Mouse (Mus musculus): ENCODE results near the gene Bri3.

Gene Bri3

DNA sequence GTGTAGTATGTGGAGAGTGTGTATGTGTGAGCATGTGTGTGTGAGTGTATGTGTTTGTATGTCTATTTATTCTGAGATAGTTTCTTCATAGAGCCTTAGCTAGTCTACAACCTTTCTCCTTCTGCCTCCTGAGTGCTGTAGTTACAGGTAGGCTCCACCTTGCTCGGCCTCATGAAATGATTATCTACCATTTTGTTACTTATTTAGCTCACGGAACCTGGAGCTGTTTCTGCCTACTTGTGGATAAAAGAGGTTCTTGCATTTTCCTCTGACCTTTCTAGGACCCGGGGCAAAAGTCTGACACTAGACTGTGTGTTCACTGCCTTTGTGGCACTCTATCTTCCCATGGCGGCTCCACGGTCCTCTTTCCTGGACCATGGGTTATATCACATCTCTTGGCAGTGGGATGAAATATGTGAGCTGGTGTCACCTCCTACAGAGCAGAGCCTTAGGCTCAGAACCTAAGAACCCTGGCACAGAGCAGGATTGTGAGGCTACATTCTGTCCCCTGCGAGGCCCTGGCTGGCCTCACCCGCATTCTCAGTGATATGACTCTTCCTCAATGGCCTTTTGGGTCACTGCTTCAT, at the start of gene Bri3:
TSS of gene Bri3 (plus strand) at position 537 of the 587 bp plus-strand sequence.
- no peak for DNase-seq (ENCODE audit: low spot score)

DNA sequence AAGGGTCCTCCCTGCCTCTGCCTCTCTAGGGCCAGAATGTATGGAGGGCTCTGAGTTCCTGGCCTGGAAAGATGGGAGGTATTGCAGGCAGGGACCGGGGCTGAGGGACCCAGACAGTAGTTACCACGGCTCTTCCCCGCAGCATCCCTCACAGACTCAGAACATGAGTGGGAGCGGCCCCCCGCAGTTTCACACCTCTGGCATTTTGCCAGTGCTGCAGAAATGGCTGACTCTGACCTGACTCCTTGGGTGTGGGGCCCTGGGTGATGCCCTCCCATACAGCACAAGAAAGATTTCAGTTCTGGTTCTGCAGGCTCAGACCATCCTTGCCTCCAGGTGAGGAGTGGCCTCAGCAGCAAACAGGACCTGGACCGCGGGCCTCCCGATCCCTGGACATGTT, 48.7 kb upstream of the Bri3 start:
- DNase-seq (ENCODE audit: low spot score): no peak

DNA sequence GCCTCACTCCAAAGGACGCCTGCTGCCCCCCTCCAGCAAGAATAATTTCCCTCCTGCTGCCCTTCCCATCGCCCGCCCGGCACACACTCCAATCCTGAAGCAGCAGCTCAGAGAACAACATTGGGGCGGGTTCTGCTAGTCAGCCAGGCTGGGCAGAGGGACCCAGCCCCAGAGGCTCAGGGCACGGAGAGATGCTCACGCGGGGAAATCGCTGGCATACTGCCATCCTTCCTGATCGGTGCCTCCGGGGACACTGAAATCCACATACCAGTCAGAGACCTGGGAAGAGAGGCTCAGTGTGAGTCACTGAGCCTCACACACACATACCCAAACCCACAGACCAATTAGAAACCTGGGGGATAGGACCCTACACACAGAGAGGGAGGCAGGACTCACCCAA, 43.6 kb upstream of the Bri3 start:
- DNase-seq (ENCODE audit: low spot score): no peak

DNA sequence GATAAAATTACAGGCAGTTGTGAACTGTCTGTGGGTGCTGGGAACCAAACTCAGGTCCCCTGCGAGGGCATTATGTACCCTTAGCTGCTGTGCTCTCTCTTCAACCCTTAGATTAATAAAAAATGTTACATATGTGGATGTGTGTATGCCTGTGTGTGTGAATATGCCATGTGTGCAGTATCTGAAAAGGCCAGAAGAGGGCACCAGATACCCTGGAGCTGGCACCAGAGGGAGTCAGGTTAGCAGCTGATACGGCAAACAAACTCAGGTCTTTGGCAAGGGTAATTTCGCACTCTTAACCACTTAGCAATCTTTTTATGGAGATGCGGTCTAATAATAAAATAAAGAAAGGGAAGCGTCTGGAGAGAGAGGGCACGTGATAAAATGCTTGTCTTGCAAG, 41.8 kb upstream of the Bri3 start:
- DNase-seq (ENCODE audit: low spot score): no peak

DNA sequence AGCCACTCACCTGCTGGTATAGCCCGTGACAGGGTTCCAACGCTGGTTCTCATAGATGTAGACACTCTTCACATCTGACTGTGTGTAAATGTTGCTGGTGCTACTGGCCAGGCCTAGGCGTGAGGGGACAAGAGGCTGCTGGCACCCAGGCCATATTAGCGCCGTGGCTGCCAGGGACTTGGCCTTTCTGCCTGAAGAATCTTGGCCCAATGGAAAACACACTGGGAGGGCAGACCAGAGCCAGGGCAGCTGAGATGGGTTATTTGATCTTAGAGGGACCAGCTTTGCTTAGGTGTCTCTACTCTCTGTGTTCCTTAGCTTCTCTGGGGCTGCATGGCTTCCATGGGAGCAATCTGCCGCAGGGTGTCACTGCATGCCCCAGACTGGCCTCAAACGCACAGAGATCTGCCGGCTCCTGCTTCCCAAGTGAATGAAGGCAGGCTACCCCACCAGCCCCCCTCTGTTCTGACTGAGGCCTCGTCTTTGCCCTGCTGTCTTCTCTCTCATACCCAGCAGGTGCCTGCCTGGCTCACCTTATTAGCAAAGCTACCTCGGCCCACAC, 40.8 kb upstream of the Bri3 start:
- no peak for DNase-seq (ENCODE audit: low spot score)

DNA sequence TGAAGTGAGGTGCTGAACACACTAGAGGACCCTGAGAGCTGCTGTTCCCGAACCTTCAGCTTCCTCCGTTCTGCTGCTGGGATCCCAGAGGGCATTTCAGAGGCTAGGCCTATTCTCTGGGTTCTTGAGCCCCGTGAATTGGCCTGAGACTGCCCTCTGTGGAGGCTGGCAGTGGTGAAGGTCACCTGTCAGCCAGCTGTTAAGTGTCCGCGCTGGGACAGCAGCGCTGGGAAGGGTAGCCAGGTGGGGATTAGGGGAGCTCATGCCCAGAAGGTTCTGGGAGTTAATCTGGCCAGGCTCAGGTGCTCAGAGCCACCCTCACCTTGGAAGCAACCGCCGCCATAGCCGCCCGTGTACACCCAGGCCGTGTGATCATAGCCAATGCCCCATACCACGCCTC, 39.9 kb upstream of the Bri3 start:
- no peak for DNase-seq (ENCODE audit: low spot score)

DNA sequence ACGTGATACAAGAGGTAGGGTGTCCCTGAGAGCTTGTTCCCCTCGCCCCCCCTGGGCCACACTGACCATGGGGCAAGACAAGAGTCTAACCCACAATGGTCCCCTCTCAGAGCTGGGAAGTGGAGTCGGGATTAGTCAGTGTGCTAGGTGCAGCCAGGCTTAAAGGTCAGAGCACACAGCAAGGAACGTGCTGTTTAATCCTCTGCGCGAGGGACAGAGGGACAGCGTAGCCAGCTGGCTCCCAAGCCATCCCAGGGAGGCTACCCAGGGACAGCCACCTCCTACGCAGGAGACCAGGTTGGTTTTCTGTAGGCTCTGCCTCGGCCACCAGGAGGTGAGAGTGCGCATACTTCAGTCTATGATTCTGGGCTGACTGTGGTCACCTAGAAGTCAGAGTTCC, 39.3 kb upstream of the Bri3 start:
- no peak for DNase-seq (ENCODE audit: low spot score)

DNA sequence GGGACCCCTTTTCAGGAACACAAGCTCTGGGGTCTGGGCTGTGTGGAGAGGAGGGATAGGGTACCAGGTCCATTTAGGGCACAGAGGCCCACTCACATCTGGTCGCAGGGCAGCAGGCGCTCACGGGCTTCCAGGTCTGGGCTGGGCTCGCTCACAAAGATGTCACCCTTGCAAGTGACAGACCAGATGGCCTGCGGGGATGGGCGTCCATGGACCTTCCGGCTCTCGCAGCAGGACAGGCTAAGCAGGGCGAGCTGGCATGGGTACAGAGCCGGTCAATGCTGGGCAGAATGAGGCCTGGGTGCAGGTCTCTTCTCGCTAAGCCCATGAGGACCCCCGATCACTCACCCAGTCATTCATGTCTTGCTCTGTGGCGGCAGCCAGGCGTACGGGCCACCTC, 38.2 kb upstream of the Bri3 start:
- DNase-seq (ENCODE audit: low spot score): no peak

DNA sequence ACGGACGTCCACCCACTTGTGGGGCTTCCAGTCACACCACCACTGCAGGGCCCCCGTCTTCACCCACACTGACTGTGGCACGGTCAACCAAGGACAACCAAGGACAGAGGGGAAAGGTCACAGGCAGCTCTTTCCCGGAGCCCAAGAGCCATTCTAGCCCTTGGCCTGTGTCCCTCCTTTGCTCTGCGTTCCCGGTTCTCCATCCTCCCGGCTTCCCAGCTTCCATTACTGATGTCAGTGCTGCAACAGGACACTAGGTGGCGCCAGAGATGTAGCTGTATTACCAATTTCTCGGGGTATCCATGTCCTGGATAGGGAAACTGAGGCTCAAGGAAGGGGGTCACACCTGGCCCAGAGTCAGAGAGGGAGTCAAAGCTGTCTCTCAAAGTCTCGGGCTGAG, 36.8 kb upstream of the Bri3 start:
- DNase-seq (ENCODE audit: low spot score): no peak

DNA sequence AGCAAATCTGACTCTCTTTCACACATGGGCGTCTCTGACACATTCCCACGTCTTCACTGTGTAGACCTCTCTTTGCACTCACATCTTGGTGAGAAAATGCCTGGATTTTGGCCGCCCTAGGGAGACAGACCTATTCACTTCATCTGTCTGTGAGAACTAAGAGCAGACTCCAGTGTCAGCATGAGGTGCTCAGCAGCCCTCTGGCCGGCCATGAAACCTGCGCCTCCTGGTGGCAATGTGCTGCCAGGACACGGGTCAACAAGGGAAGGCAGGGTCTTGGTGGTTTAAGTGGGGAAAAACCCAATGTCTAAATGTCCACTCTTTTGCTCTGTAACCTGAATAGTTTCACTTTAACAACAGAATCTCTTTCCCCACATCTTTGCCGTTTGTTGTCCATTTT, 29.8 kb upstream of the Bri3 start:
- no peak for DNase-seq (ENCODE audit: low spot score)

DNA sequence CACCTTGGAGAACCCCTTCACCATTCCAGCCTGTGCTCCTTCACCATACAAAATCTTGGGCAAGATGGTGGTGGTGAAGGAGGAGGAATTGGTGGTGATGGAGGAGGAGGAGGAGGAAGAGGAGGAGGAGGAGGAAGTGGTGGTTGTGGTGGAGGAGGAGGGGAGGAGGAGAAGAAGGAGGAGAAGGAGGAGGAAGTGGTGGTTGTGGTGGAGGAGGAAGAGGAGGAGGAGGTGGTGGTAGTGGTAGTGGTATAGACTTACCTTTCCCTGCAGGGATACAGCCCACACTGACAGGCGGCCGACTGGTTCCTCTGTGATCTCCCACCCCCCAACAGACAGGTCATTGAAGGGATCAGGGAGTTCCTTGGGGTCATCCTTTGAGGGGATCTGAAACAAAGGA, 28.2 kb upstream of the Bri3 start:
- DNase-seq (ENCODE audit: low spot score): no peak

DNA sequence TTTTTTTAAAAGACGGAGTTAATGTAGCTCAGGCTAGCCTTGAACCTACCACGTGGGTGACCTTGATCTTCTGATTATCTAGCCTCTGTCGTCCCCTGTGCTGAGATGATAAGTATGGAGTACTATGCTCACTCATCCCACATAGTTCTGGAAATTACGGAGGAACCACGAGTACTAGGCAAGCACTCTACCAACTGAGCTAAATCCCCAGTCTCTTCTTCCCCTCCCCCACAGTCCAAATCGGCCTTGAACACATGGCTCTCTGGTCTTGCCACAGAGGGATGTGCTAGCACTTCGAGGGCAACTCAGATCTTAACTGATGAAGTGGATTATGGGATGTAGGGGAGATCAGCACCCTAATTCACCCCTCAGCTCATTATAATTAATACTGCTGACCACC, 26.2 kb upstream of the Bri3 start:
- no peak for DNase-seq (ENCODE audit: low spot score)

DNA sequence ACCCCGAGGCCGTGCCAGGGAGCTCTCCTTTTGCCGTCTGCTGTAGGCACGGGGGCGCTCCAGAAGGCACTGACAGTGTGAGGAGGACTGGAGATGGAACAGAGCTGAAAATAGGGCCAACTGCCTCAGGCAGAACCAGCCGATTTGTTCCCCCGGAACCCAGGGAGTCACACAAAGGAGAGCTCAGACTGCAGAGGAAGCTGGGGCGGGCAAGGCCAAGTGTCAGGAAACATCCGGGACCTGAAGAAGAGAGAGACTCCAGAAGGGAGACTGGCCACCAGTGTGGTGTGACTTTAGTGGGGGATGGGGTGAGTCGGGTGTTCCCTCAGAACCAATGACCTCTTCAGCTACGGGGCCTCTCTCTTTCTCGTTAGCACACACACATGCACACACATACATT, 24.9 kb upstream of the Bri3 start:
- no peak for DNase-seq (ENCODE audit: low spot score)

DNA sequence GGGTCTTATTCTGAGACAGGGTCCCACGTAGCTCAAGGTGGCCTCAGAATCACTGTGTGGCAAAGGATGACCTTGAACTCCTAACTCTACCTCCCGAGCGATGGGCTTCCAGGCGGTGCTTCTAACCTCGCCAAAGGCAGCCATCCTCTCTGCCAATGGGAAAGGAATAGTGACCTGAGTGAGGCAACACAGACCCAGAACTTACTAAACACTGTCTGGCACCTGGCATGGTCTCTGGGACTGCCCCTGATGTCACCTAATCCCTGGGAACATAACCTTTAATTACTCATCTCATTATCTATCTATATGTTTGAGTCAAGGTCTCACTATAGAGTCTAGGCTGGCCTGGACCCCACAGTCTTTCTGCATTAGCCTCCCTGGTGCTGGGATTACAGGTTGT, 24.3 kb upstream of the Bri3 start:
- DNase-seq (ENCODE audit: low spot score): no peak

DNA sequence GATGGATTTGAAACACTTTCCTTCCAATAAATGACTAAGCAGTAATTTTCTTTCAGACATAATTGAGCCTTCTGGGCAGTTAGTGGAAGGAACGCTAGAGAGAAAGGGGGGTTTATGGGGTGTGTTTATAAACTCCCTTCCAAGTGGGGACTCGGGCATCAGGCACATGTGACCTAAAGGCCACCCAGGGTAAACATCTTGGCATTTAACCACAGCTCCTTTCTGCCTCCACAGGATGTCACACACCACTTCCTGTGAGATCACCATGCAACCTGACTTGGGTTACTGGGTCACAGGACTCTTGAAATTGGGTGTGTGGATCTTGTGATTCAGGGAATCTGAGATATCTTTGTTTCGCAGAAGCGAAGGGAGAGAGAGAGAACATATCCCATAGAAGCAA, 22.9 kb upstream of the Bri3 start:
- no peak for DNase-seq (ENCODE audit: low spot score)

DNA sequence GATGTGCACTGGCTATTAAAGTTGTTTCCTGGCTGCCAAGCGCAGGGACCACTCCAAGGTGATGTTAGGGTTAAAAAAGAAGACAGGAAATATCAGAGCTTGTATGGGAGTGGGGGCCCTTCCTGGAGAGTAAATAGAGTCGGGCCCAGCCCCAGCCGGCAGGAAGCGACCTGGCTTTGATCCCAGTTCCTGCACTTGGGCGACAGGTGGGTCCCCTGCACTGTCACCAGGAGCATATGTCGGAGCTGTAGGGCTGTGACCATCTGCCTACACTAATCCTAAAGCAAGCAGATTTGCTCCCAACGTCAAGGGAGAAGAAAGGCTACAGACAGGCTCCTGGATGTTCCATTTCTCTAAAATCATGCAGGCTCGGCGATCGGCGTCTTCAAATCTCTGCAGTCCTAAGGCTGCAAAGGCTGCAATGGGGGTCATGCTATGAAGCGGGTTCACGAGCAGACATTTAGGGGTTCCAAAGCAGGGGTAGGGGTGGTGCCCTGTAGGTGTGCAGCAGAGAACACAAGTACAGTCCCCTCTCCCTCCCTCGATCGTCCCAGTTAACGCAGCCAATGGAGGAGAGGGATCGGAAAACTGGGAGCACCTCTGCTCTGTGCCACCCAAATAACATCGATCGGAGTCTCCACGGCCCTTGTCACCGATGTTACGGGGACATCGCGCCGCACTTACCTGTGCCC, 21.3 kb upstream of the Bri3 start:
- DNase-seq (ENCODE audit: low spot score): no peak

DNA sequence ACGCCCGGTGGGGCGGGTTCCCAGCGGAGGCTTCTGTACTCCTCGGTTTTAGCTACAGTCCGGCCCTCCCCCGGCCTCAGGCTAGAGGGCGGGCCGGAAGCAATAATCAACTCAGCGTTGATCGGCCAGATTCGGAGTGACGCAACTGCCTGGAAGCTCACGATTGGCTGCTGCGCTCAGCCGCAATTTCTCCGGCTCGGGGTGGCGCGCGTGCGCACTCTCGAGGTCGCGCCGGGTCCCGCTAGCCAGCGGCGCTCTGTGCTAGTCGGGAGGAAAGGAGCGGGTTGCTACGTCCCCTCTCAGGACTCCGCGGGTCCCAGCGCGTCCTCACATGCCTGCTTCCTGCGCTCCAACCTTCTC, 20.8 kb upstream of the Bri3 start, which contains the start of gene Tecpr1:
TSS of gene Tecpr1 (minus strand) at position 113 of the 360 bp plus-strand sequence.
- peak; percentile 71 for DNase-seq (ENCODE audit: low spot score)

DNA sequence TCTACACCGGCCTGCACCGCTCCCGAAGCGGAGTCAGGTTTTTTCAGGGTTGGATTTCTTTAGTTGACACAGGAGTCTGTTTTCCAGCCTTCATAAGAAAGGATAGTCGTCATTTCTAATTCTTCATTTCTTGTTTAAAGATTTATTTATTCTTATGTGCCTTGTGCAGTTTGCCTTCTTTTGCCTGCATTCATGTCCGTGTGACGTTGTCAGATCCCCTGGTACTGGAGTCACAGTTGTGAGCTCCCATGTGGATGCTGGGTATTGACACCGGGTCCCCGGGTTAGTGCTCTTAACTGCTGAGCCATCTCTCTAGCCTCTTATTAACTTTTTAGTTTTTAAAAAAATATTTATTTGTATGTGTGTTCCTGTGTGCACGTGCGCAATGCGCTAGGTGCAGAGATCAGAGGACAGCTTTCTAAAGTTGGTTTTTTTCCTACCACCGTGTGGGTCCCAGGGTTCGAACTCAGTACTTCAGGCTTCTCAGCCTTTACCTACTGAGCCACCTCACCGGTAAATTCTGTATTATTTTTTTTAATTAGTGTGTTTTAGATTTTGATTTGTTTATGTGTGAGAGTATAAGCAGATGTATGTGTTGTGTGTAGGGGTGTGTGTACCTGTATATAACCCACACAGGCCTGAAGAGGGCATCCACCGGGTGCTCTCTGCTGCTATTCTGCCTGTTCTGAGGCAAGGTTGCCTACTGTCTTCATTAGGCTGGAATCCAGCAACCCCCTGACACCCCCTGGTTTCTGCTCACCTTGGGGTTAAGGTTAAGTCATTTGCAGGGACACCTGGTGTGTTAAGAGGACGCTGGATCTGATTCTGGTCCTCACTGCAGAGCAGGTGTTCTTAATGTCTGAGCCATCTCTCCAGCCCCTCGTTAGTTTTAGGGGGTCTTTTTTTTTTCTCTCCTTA, 20.1 kb upstream of the Bri3 start:
- DNase-seq (ENCODE audit: low spot score): no peak

DNA sequence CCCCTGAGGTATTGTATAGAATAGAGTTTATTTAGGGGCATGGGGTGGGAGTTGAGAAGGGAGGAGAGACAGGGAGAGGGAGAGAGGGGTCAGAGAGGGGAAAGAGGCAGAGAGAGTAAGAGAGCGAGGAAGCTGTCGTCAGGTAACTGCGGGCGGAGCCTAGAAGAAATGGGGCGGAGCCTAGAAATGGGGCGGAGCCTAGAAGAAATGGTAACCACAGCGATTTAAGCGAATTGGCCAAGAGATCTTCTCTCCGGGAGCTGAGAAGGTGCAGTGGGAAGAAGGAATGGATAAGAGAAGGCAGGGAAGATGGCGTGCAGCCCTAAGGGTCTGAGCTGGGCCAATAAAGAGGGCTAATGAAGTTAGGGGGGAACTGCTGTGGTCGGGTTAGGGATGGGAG, 18.0 kb upstream of the Bri3 start:
- no peak for DNase-seq (ENCODE audit: low spot score)

DNA sequence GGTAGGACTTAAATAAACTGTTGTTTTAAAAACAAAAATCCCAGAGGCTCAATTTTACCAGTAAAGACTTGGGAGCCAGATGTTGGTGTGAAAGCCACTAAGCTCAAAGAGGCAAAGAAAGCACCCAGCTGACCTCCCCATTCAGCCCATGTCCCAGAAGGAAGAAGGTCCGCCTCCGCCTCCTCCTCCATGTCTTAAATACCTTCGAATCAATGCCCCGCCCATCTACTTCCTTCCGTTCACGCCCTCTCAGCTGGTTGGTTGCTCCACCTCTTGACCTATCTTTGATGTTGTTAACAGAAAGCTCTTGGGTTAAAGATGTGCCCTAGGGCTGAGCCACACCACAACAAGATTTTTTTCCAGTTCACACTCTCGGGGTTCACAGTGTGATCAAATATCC, 14.0 kb upstream of the Bri3 start:
- no peak for DNase-seq (ENCODE audit: low spot score)

DNA sequence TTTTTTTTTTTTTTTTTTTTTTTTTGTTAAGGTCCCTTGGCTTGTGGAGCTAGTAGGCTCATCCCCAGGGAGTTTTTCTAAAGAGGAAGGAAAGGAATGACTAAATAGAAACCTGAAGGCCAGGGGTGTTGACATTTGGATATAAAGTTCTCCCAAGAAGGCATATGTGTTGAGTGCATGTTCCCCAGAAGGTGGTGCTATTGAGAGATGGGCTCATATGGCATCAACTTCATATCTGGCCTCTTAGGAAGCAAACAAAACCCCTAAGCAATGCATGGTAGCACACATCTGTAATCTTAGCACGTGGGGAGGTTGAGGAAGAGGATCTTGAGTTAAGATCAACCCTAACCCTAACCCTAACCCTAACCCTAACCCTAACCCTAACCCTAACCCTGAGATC, 12.8 kb upstream of the Bri3 start:
- no peak for DNase-seq (ENCODE audit: low spot score)

DNA sequence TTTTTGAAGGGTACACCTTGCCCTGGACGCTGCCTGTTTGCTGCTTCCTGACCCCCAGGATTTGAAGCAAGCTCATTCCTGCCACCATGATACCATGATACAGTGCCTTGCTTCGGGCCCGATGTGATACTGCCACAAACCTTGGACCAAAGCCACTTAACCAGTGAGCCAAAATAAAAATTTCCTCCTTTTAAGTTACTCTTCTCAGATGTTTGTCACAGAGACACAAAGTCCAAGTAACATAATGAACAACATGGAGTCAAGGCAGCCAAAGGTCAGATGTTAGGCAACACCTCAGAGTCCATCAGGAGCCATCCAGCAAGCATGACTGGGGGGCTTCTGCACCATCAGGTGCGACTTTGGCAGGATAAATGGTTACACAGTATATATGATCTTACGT, 11.7 kb upstream of the Bri3 start:
- no peak for DNase-seq (ENCODE audit: low spot score)

DNA sequence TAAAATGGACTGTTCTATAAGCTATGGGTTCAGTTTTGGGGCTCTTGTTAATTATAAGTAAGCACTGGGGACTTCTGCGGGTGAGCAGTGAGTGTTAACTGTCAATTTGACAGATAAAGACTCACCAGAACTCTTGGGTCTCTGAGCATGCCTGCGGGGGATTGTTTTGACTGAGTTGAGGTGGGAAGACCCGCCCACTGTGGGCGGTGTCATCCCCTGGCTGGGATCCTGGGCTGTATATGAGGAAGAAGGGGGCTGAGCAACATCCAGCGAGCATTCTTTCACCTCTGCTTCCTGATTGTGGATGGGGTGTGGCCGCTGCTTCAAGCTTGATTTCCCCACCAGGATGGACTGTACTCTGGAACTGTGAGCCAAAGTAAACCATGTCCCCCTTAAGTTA, 10.0 kb upstream of the Bri3 start:
- no peak for DNase-seq (ENCODE audit: low spot score)
